Mouse (Mus musculus) forebrain, embryonic 15.5 days (tissue): ENCODE results near the gene Cdk5rap3. TPM values are rescaled to one million over a fixed set of nuclear protein-coding genes. Genes with fewer than 3 reads are reported as not detected.

ENCODE experiments used
- ATAC-seq: fragments of 200-750 bp; cut with Nextera tagmentation; replicated peaks from 2 replicates; pipeline ENCODE4 v1.8.0; 2017; ENCODE audit warnings: mild to moderate bottlenecking, moderate TSS enrichment, moderate library complexity
- H3K27ac ChIP-seq: fragments of 300-500 bp; sonication (generic); replicated peaks from 2 replicates; pipeline ENCODE4 v1.5.1; 2015; ENCODE audit warnings: mild to moderate bottlenecking, inconsistent platforms
- H3K27me3 ChIP-seq: fragments of 300-500 bp; sonication (generic); 2 replicates; pipeline ENCODE4 v1.6.1; 2015; ENCODE audit warnings: inconsistent platforms
- H3K36me3 ChIP-seq: fragments of 300-500 bp; sonication (generic); 2 replicates; pipeline ENCODE4 v1.6.1; 2015; ENCODE audit warnings: mild to moderate bottlenecking, inconsistent platforms
- H3K4me1 ChIP-seq: fragments of 300-500 bp; sonication (generic); 2 replicates; pipeline ENCODE4 v1.6.1; 2015; ENCODE audit warnings: inconsistent platforms
- H3K4me2 ChIP-seq: fragments of 300-500 bp; sonication (generic); replicated peaks from 2 replicates; pipeline ENCODE4 v1.6.1; 2015; ENCODE audit warnings: mild to moderate bottlenecking, inconsistent platforms
- H3K4me3 ChIP-seq: fragments of 300-500 bp; sonication (generic); 2 replicates; pipeline ENCODE4 v1.5.1; 2015; ENCODE audit warnings: mild to moderate bottlenecking, inconsistent platforms
- H3K9ac ChIP-seq: fragments of 300-500 bp; sonication (generic); replicated peaks from 2 replicates; pipeline ENCODE4 v1.6.1; 2015; ENCODE audit warnings: mild to moderate bottlenecking, inconsistent platforms
- H3K9me3 ChIP-seq: fragments of 300-500 bp; sonication (generic); 2 replicates; pipeline ENCODE4 v1.6.1; 2016; ENCODE audit warnings: inconsistent platforms
- WGBS: fragments of 180-500 bp; shearing (Covaris S2); methylation state at CpG from one replicate; pipeline ENCODE4 v1.1.7; 2015; ENCODE audit warnings: mixed read lengths; 5-methylcytosine and 5-hydroxymethylcytosine counted together
- polyA plus RNA-seq: library from polyadenylated mRNA; unstranded; fragments of >200 nt; fragmentation: Nextera tagmentation; extraction: Ambion mirVana; gene quantifications from 2 replicates; pipeline ENCODE4 v1.2.1, GENCODE M21; 2015

The Cdk5rap3 gene
- polyA plus RNA-seq: 106 and 109 TPM in 2 replicates

GRCm38 (mm10) chr11:96916044-96916884 is at the start of gene Cdk5rap3:
TSS of gene Cdk5rap3 (minus strand) at chr11:96916496.
- H3K9ac ChIP-seq: peak within 1 kb of the TSS; percentile 73
- H3K4me2 ChIP-seq: peak within 1 kb of the TSS; percentile 93
- peak within 1 kb of the TSS; percentile 85 for H3K27ac ChIP-seq
- peaks cover 10% of the 10 kb centered on the region for H3K36me3 ChIP-seq
- ATAC-seq: peak; percentile 98
- peaks cover 16% of the 10 kb centered on the region for H3K4me1 ChIP-seq
- H3K27me3 ChIP-seq: no peaks in the 10 kb centered on the region
- no peaks in the 10 kb centered on the region for H3K9me3 ChIP-seq
- peak within 1 kb of the TSS; percentile 85 for H3K4me3 ChIP-seq
- WGBS: under 1% methylated on average over 55 of the region's 55 CpGs

DNA sequence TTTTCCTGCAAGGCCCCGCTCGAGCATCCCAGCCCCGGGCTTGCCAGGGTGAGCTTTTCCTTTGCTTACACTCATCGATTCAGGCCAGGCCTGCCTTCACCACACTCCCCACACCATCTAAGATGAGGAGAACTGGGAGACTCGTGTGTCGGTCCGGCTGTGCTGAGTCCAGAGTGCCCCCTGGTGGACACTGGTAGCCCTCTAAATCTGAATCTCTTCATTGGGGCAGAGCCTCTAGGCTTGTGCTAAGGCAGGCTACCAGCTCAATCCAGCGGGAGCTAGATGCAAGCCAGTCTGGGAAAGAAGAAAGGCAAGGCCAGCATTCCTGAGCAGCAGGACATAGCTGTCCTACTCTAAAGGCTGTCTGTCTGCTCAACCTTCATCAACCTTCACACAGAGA is 47.3 kb upstream of the Cdk5rap3 start:
- Histone ChIP-seq H3K4me2 (no peak overlapping the region), H3K9ac (no peak overlapping the region), H3K9me3 (no peaks in the 10 kb centered on the region), H3K27me3 (no peaks in the 10 kb centered on the region), H3K36me3 (peaks cover 37% of the 10 kb centered on the region), H3K4me1 (no peaks in the 10 kb centered on the region), H3K27ac (no peak overlapping the region), H3K4me3 (no peak overlapping the region)
- WGBS: 15% methylated on average over 8 of the region's 8 CpGs
- ATAC-seq: 0 out of 2 replicates have a peak, but pooled peaks have one; percentile 41

GRCm38 (mm10) chr11:96957061-96957805 is 40.9 kb upstream of the Cdk5rap3 start:
- H3K4me1 ChIP-seq: no peaks in the 10 kb centered on the region
- no peaks in the 10 kb centered on the region for H3K9me3 ChIP-seq
- H3K27me3 ChIP-seq: no peaks in the 10 kb centered on the region
- H3K4me3 ChIP-seq: no peak overlapping the region
- H3K4me2 ChIP-seq: no peak overlapping the region
- no peak overlapping the region for H3K27ac ChIP-seq
- H3K36me3 ChIP-seq: peaks cover 74% of the 10 kb centered on the region
- no peak overlapping the region for H3K9ac ChIP-seq
- 93% methylated on average over 10 of the region's 10 CpGs for WGBS
- ATAC-seq: no peak

DNA sequence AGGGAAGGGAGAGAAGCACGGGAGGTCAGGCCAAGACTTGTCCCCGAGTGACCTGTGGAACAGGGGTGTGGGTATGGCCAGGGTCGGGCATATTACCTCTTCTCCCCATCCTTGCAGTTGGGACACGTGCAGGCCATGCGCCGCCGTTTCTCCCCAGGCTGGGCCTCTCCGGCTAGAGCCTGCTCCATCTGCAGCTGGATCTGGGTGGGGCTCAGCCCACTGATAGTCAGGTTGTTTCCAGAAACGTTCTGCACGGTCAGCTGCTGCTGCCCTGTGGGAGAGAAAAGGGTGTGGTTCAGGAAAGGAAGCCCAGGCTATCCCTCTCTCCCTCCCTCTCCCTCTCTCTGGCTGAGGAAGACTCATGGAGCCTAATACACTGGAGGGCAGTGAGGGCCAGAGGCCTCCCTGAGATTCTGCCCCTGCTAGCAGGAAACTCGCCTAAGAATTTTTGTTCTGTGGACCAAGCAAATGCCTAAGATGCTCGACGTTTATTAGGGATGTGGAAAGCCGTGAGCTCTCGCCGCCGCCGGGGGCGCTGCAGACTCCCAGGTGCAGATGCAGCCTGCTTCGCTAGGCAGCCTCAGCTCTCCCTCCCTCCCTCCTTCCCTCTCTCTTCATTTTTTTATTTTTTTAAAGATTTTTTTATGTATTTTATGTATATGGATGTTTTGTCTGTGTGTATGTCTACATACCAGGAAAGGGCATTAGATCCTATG is 39.9 kb upstream of the Cdk5rap3 start:
- ATAC-seq: no peak
- no peaks in the 10 kb centered on the region for H3K9me3 ChIP-seq
- peaks cover 72% of the 10 kb centered on the region for H3K36me3 ChIP-seq
- 63% methylated on average over 20 of the region's 20 CpGs for WGBS
- no peak overlapping the region for H3K27ac ChIP-seq
- no peak overlapping the region for H3K4me3 ChIP-seq
- no peak overlapping the region for H3K9ac ChIP-seq
- H3K4me1 ChIP-seq: no peaks in the 10 kb centered on the region
- no peak overlapping the region for H3K4me2 ChIP-seq
- H3K27me3 ChIP-seq: no peaks in the 10 kb centered on the region

GRCm38 (mm10) chr11:96955094-96955493 is 38.8 kb upstream of the Cdk5rap3 start:
- no peaks in the 10 kb centered on the region for H3K4me1 ChIP-seq
- no peak overlapping the region for H3K9ac ChIP-seq
- no peaks in the 10 kb centered on the region for H3K9me3 ChIP-seq
- no peaks in the 10 kb centered on the region for H3K27me3 ChIP-seq
- H3K36me3 ChIP-seq: peaks cover 72% of the 10 kb centered on the region
- H3K4me3 ChIP-seq: no peak overlapping the region
- no peak overlapping the region for H3K4me2 ChIP-seq
- 88% methylated on average over 4 of the region's 4 CpGs for WGBS
- H3K27ac ChIP-seq: no peak overlapping the region
- ATAC-seq: no peak

GRCm38 (mm10) chr11:96952896-96953295 is 36.6 kb upstream of the Cdk5rap3 start:
- no peak overlapping the region for H3K4me3 ChIP-seq
- no peaks in the 10 kb centered on the region for H3K9me3 ChIP-seq
- no peak overlapping the region for H3K9ac ChIP-seq
- WGBS: 80% methylated on average over 6 of the region's 6 CpGs
- no peak for ATAC-seq
- no peaks in the 10 kb centered on the region for H3K4me1 ChIP-seq
- no peaks in the 10 kb centered on the region for H3K27me3 ChIP-seq
- no peak overlapping the region for H3K27ac ChIP-seq
- no peak overlapping the region for H3K4me2 ChIP-seq
- H3K36me3 ChIP-seq: peaks cover 59% of the 10 kb centered on the region

GRCm38 (mm10) chr11:96952426-96952825 is 36.1 kb upstream of the Cdk5rap3 start:
- H3K9me3 ChIP-seq: no peaks in the 10 kb centered on the region
- H3K27me3 ChIP-seq: no peaks in the 10 kb centered on the region
- H3K4me1 ChIP-seq: no peaks in the 10 kb centered on the region
- WGBS: 87% methylated on average over 10 of the region's 10 CpGs
- no peak overlapping the region for H3K4me3 ChIP-seq
- H3K27ac ChIP-seq: no peak overlapping the region
- no peak overlapping the region for H3K4me2 ChIP-seq
- no peak for ATAC-seq
- no peak overlapping the region for H3K9ac ChIP-seq
- peaks cover 54% of the 10 kb centered on the region for H3K36me3 ChIP-seq

- H3K4me1 ChIP-seq: no peaks in the 10 kb centered on the region; the same call in 1 of the 2 replicates
- H3K4me3 ChIP-seq: no peak overlapping the region
- H3K27ac ChIP-seq: no peak overlapping the region
- no peaks in the 10 kb centered on the region for H3K27me3 ChIP-seq
- ATAC-seq: no peak
- H3K4me2 ChIP-seq: no peak overlapping the region
- no peak overlapping the region for H3K9ac ChIP-seq
- 97% methylated on average over 3 of the region's 3 CpGs for WGBS
- no peaks in the 10 kb centered on the region for H3K9me3 ChIP-seq
- H3K36me3 ChIP-seq: peaks cover 50% of the 10 kb centered on the region
These were observed 34.5 kb upstream of the Cdk5rap3 start for GRCm38 (mm10) chr11:96950767-96951166.

- no peak overlapping the region for H3K4me2 ChIP-seq
- H3K4me1 ChIP-seq: peaks cover 18% of the 10 kb centered on the region
- no peaks in the 10 kb centered on the region for H3K9me3 ChIP-seq
- no peak overlapping the region for H3K9ac ChIP-seq
- peaks cover 26% of the 10 kb centered on the region for H3K36me3 ChIP-seq
- H3K4me3 ChIP-seq: no peak overlapping the region
- H3K27ac ChIP-seq: no peak overlapping the region
- H3K27me3 ChIP-seq: no peaks in the 10 kb centered on the region
- 97% methylated on average over 4 of the region's 4 CpGs for WGBS
- no peak for ATAC-seq
These were observed 31.6 kb upstream of the Cdk5rap3 start for GRCm38 (mm10) chr11:96947849-96948248.

DNA sequence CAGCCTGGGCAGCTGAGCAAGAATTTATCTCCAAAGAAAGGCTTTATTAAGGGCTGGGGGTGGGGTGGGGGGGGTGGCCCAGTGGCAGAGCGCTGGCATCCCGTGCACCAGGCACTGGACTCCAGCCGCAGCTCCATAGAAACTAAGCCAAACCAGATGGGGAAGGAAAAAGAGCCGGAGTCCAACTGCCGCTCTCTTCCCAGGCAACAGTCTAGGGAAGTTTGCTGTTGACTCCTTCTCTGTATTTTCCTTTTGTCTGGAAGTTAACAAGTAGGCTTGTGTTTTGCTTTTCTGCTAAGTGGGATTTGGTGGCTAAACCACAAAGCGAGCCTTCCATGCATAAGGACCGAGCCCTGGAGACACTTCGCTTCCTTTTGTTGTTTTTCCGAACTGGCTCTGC is 30.2 kb upstream of the Cdk5rap3 start:
- Histone ChIP-seq H3K4me1 (peaks cover 18% of the 10 kb centered on the region), H3K27ac (0 out of 2 replicates have a peak overlapping the region, but pooled peaks have one; percentile 8), H3K36me3 (peaks cover 13% of the 10 kb centered on the region; the same call in 1 of the 2 replicates), H3K27me3 (no peaks in the 10 kb centered on the region), H3K9me3 (no peaks in the 10 kb centered on the region), H3K4me2 (no peak overlapping the region), H3K9ac (no peak overlapping the region), H3K4me3 (no peak overlapping the region)
- 73% methylated on average over 9 of the region's 9 CpGs for WGBS
- no peak for ATAC-seq

GRCm38 (mm10) chr11:96944844-96945580 is 28.7 kb upstream of the Cdk5rap3 start:
- H3K9me3 ChIP-seq: no peaks in the 10 kb centered on the region
- peak overlapping the region; percentile 92 for H3K4me2 ChIP-seq
- no peak for ATAC-seq
- H3K9ac ChIP-seq: peak overlapping the region; percentile 60
- peaks cover 18% of the 10 kb centered on the region for H3K4me1 ChIP-seq
- WGBS: 84% methylated on average over 14 of the region's 14 CpGs
- peak overlapping the region; percentile 54 for H3K4me3 ChIP-seq
- H3K27ac ChIP-seq: no peak overlapping the region
- no peaks in the 10 kb centered on the region for H3K27me3 ChIP-seq
- 0 out of 2 replicates have a peak, but pooled peaks cover under 1% of the 10 kb centered on the region for H3K36me3 ChIP-seq
